Mouse (Mus musculus): ENCODE data around the gene 1810010H24Rik. TPM values are rescaled to one million over a fixed set of nuclear protein-coding genes. Genes with fewer than 3 reads are reported as not detected.
"Not testable (repeated sequence)": the region's sequence is repeated elsewhere in the genome, so short reads cannot be mapped to it uniquely, and the experiment has no call there.

1810010H24Rik gene
- polyA plus RNA-seq, 2 experiments: 1.9 to 2.6 TPM

- Histone ChIP-seq H3K4me3 (ENCODE audit: insufficient read depth in 1 of 2, low read depth in 2 of 2, low read length in 2 of 2) (no peak overlapping the region), H3K27me3 (ENCODE audit: control insufficient read depth, insufficient read depth, low read length) (no peaks in the 10 kb centered on the region), H3K4me1 (replicated peaks; ENCODE audit: control insufficient read depth in 2 of 2, insufficient read depth in 2 of 2, low read length in 1 of 2) (peaks cover 0 to 2% of the 10 kb centered on the region in 2 experiments; a peak in 2 of 4 replicates), H3K27ac (no peak overlapping the region), H3K4me2 (ENCODE audit: low read depth) (no peak overlapping the region), H3K9me3 (ENCODE audit: control insufficient read depth, low read length) (no peaks in the 10 kb centered on the region), H3K36me3 (replicated peaks; ENCODE audit: control insufficient read depth, insufficient read depth, low read depth) (peaks cover 57% of the 10 kb centered on the region), H3K9ac (replicated peaks) (no peak overlapping the region)
- 46% methylated on average over 2 of the region's 2 CpGs for WGBS (ENCODE audit: insufficient replicate concordance)
- TF ChIP-seq CTCF (IDR thresholded peaks at IDR 0.05; ENCODE audit: low read depth): no peak
- TF ChIP-seq EP300 (IDR thresholded peaks at IDR 0.05; ENCODE audit: low read depth): no peak
- ATAC-seq (ENCODE audit: insufficient read depth) (peak; percentile 31; the same call in 1 of the 2 replicates), DNase-seq (ENCODE audit: low read depth in 3 of 3, low spot score in 3 of 3) (no peak)
Measured at GRCm38 (mm10) chr11:106987384-106987783, 38.1 kb upstream of the 1810010H24Rik start.

- Histone ChIP-seq H3K4me2 (ENCODE audit: low read depth) (peak overlapping the region; percentile 72), H3K36me3 (replicated peaks; ENCODE audit: control insufficient read depth, insufficient read depth, low read depth) (peaks cover 86% of the 10 kb centered on the region)
- ATAC-seq (ENCODE audit: insufficient read depth): peak; percentile 19; the same call in 1 of the 2 replicates
Measured at GRCm38 (mm10) chr11:106994246-106995085, 31.0 kb upstream of the 1810010H24Rik start.

GRCm38 (mm10) chr11:106996492-106996891 lies 29.0 kb upstream of the 1810010H24Rik start:
- not testable (repeated sequence) for H3K27ac ChIP-seq; H3K27me3 ChIP-seq (ENCODE audit: control insufficient read depth, insufficient read depth, low read length); DNase-seq (ENCODE audit: low read depth in 3 of 3, low spot score in 3 of 3); ATAC-seq (ENCODE audit: insufficient read depth); H3K9me3 ChIP-seq (ENCODE audit: control insufficient read depth, low read length)
- H3K4me1 ChIP-seq (replicated peaks; ENCODE audit: control insufficient read depth in 2 of 2, insufficient read depth in 2 of 2, low read length in 1 of 2): peaks cover 32 to 33% of the 10 kb centered on the region in 2 experiments
- WGBS (ENCODE audit: insufficient replicate concordance): 68% methylated on average over 7 of the region's 7 CpGs
- peak overlapping the region in 1 of 2 experiments; percentile 100; a peak in 2 of 4 replicates for H3K4me3 ChIP-seq (ENCODE audit: insufficient read depth in 1 of 2, low read depth in 2 of 2, low read length in 2 of 2)
- H3K9ac ChIP-seq (replicated peaks): peak overlapping the region; percentile 98; the same call in 1 of the 2 replicates
- H3K36me3 ChIP-seq (replicated peaks; ENCODE audit: control insufficient read depth, insufficient read depth, low read depth): peaks cover 66% of the 10 kb centered on the region
- peak overlapping the region; percentile 72 for H3K4me2 ChIP-seq (ENCODE audit: low read depth)

More at GRCm38 (mm10) chr11:106994246-106995085, 31.0 kb upstream of the 1810010H24Rik start:
- H3K27me3 ChIP-seq (ENCODE audit: control insufficient read depth, insufficient read depth, low read length): no peaks in the 10 kb centered on the region
- 24% methylated on average over 3 of the region's 3 CpGs for WGBS (ENCODE audit: insufficient replicate concordance)
- H3K4me3 ChIP-seq (ENCODE audit: insufficient read depth in 1 of 2, low read depth in 2 of 2, low read length in 2 of 2): peak overlapping the region in 1 of 2 experiments; percentile 14; a peak in 2 of 4 replicates
- H3K4me1 ChIP-seq (replicated peaks; ENCODE audit: control insufficient read depth in 2 of 2, insufficient read depth in 2 of 2, low read length in 1 of 2): peaks cover 28 to 30% of the 10 kb centered on the region in 2 experiments
- 0 out of 2 replicates have a peak, but pooled peaks have one; percentile 28 for TF ChIP-seq EP300 (IDR thresholded peaks at IDR 0.05; ENCODE audit: low read depth)
- no peak for TF ChIP-seq CTCF (IDR thresholded peaks at IDR 0.05; ENCODE audit: low read depth)
- no peaks in the 10 kb centered on the region for H3K9me3 ChIP-seq (ENCODE audit: control insufficient read depth, low read length)
- DNase-seq (ENCODE audit: low read depth in 3 of 3, low spot score in 3 of 3): peak; percentile 59 to 70 (median 62)
- no peak overlapping the region; the same call in 1 of the 2 replicates for H3K27ac ChIP-seq
- H3K9ac ChIP-seq (replicated peaks): no peak overlapping the region; the same call in 1 of the 2 replicates

GRCm38 (mm10) chr11:106997976-106998375 lies 27.5 kb upstream of the 1810010H24Rik start:
- Histone ChIP-seq H3K27ac (peak overlapping the region; percentile 78), H3K9ac (replicated peaks) (peak overlapping the region; percentile 98), H3K4me1 (replicated peaks; ENCODE audit: control insufficient read depth in 2 of 2, insufficient read depth in 2 of 2, low read length in 1 of 2) (peaks cover 32 to 33% of the 10 kb centered on the region in 2 experiments), H3K9me3 (ENCODE audit: control insufficient read depth, low read length) (no peaks in the 10 kb centered on the region), H3K36me3 (replicated peaks; ENCODE audit: control insufficient read depth, insufficient read depth, low read depth) (peaks cover 53% of the 10 kb centered on the region), H3K4me2 (ENCODE audit: low read depth) (peak overlapping the region; percentile 72), H3K27me3 (ENCODE audit: control insufficient read depth, insufficient read depth, low read length) (no peaks in the 10 kb centered on the region), H3K4me3 (ENCODE audit: insufficient read depth in 1 of 2, low read depth in 2 of 2, low read length in 2 of 2) (peak overlapping the region; percentile 99 to 100)
- ATAC-seq (ENCODE audit: insufficient read depth): no peak
- no peak for DNase-seq (ENCODE audit: low read depth in 3 of 3, low spot score in 3 of 3)
- TF ChIP-seq EP300 (IDR thresholded peaks at IDR 0.05; ENCODE audit: low read depth) (no peak), CTCF (IDR thresholded peaks at IDR 0.05; ENCODE audit: low read depth) (no peak)
- WGBS (ENCODE audit: insufficient replicate concordance): 4% methylated on average over 5 of the region's 5 CpGs

- Histone ChIP-seq H3K36me3 (replicated peaks; ENCODE audit: control insufficient read depth, insufficient read depth, low read depth) (peaks cover 46% of the 10 kb centered on the region), H3K4me3 (ENCODE audit: insufficient read depth in 1 of 2, low read depth in 2 of 2, low read length in 2 of 2) (peak overlapping the region; percentile 99 to 100), H3K9me3 (ENCODE audit: control insufficient read depth, low read length) (no peaks in the 10 kb centered on the region), H3K27ac (peak overlapping the region; percentile 78), H3K27me3 (ENCODE audit: control insufficient read depth, insufficient read depth, low read length) (no peaks in the 10 kb centered on the region), H3K9ac (replicated peaks) (peak overlapping the region; percentile 98), H3K4me2 (ENCODE audit: low read depth) (peak overlapping the region; percentile 72), H3K4me1 (replicated peaks; ENCODE audit: control insufficient read depth in 2 of 2, insufficient read depth in 2 of 2, low read length in 1 of 2) (peaks cover 32 to 33% of the 10 kb centered on the region in 2 experiments)
- TF ChIP-seq EP300 (IDR thresholded peaks at IDR 0.05; ENCODE audit: low read depth): no peak
- 0 out of 2 replicates have a peak, but pooled peaks have one; percentile 2 for TF ChIP-seq CTCF (IDR thresholded peaks at IDR 0.05; ENCODE audit: low read depth)
- 0% methylated on average over 26 of the region's 26 CpGs for WGBS (ENCODE audit: insufficient replicate concordance)
- DNase-seq (ENCODE audit: low read depth in 3 of 3, low spot score in 3 of 3) (no peak), ATAC-seq (ENCODE audit: insufficient read depth) (peak; percentile 37)
Measured at GRCm38 (mm10) chr11:106998651-106999150, 26.8 kb upstream of the 1810010H24Rik start.

Measured in liver, embryonic 14.5 days (tissue).